Mouse (Mus musculus): ENCODE results near the gene Jchain.

- TF ChIP-seq CTCF (IDR thresholded peaks at IDR 0.05; ENCODE audit: control insufficient read depth, insufficient read depth, insufficient read length) (no peak), USF1 (IDR thresholded peaks at IDR 0.05; ENCODE audit: low read depth) (no peak)
Measured at GRCm38 (mm10) chr5:88487675-88488074, 40.0 kb downstream of the Jchain start, which contains the start of gene Enam.
